Mouse (Mus musculus) olfactory bulb, adult 2 months (tissue): ENCODE data around the gene Hivep3. TPM values are rescaled to one million over a fixed set of nuclear protein-coding genes. Genes with fewer than 3 reads are reported as not detected.

Source experiments
- H3K27ac ChIP-seq: fragments of 200-500 bp; 2 replicates; pipeline ENCODE4 v1.5.1; 2012; ENCODE audit warnings: low read depth, low read length; ENCODE audit not compliant: insufficient read depth
- H3K4me1 ChIP-seq: fragments of 200-500 bp; 2 replicates; pipeline ENCODE4 v1.6.1; 2012; ENCODE audit warnings: low read length; ENCODE audit not compliant: control insufficient read depth, insufficient read depth
- H3K4me3 ChIP-seq: fragments of 200-500 bp; 2 replicates; pipeline ENCODE4 v1.5.1; 2012; ENCODE audit warnings: mild to moderate bottlenecking, low read depth, low read length, moderate library complexity; ENCODE audit not compliant: insufficient read depth
- CTCF ChIP-seq: fragments of 200-500 bp; IDR thresholded peaks from 2 replicates; pipeline ENCODE4 v1.5.1; 2012; ENCODE audit warnings: low read depth, mild to moderate bottlenecking, low read length, moderate library complexity; ENCODE audit not compliant: insufficient read depth
- POLR2A ChIP-seq: fragments of 200-500 bp; IDR thresholded peaks from 2 replicates; pipeline ENCODE4 v1.6.1; 2012; ENCODE audit warnings: mild to moderate bottlenecking, low read depth, low read length, moderate library complexity; ENCODE audit not compliant: insufficient read depth
- WGBS: fragments of 180-500 bp; shearing (Covaris S2); methylation state at CpG from one replicate; pipeline ENCODE4 v1.1.7; 2018; 5-methylcytosine and 5-hydroxymethylcytosine counted together
- polyA plus RNA-seq: library from polyadenylated mRNA; stranded (reverse); fragments of >200 nt; gene quantifications from 2 replicates; pipeline ENCODE4 v1.2.4, GENCODE M21; 2012; ENCODE audit warnings: low replicate concordance; ENCODE audit not compliant: missing spikeins, insufficient read depth, insufficient read length

The Hivep3 gene
- polyA plus RNA-seq, 1 experiment: 55.7 TPM

GRCm38 (mm10) chr4:119934901-119935300 lies 201.3 kb downstream of the Hivep3 start:
- Histone ChIP-seq H3K27ac (no peak overlapping the region), H3K4me1 (peaks cover 52% of the 10 kb centered on the region), H3K4me3 (no peak overlapping the region)
- TF ChIP-seq CTCF (no peak), POLR2A (no peak)
- 86% methylated on average over 4 of the region's 4 CpGs for WGBS

GRCm38 (mm10) chr4:119937876-119938275 lies 204.3 kb downstream of the Hivep3 start:
- Histone ChIP-seq H3K27ac (peak overlapping the region; percentile 30; the same call in 1 of the 2 replicates), H3K4me3 (no peak overlapping the region), H3K4me1 (peaks cover 40% of the 10 kb centered on the region)
- no peak for TF ChIP-seq CTCF
- TF ChIP-seq POLR2A: no peak
- 46% methylated on average over 7 of the region's 7 CpGs for WGBS

GRCm38 (mm10) chr4:119938518-119938917 lies 204.9 kb downstream of the Hivep3 start:
- WGBS: 68% methylated on average over 4 of the region's 4 CpGs
- TF ChIP-seq CTCF: no peak
- TF ChIP-seq POLR2A: no peak
- Histone ChIP-seq H3K4me3 (no peak overlapping the region), H3K4me1 (peaks cover 35% of the 10 kb centered on the region), H3K27ac (0 out of 2 replicates have a peak overlapping the region, but pooled peaks have one; percentile 1)

GRCm38 (mm10) chr4:119939786-119940185 lies 206.2 kb downstream of the Hivep3 start:
- no peak overlapping the region for H3K4me3 ChIP-seq
- WGBS: 87% methylated on average over 6 of the region's 6 CpGs
- peaks cover 33% of the 10 kb centered on the region for H3K4me1 ChIP-seq
- TF ChIP-seq POLR2A (no peak), CTCF (no peak)
- no peak overlapping the region for H3K27ac ChIP-seq

GRCm38 (mm10) chr4:119946224-119946887 lies 212.8 kb downstream of the Hivep3 start:
- H3K27ac ChIP-seq: no peak overlapping the region
- TF ChIP-seq CTCF: no peak
- TF ChIP-seq POLR2A: no peak
- peaks cover 36% of the 10 kb centered on the region for H3K4me1 ChIP-seq
- WGBS: 53% methylated on average over 3 of the region's 3 CpGs
- H3K4me3 ChIP-seq: no peak overlapping the region

- H3K27ac ChIP-seq: peak overlapping the region; percentile 92
- TF ChIP-seq CTCF (no peak), POLR2A (no peak)
- H3K4me3 ChIP-seq: no peak overlapping the region
- WGBS: 25% methylated on average over 12 of the region's 12 CpGs
- H3K4me1 ChIP-seq: peaks cover 40% of the 10 kb centered on the region
These were observed 213.9 kb downstream of the Hivep3 start for GRCm38 (mm10) chr4:119947232-119948162.

- Histone ChIP-seq H3K4me1 (peaks cover 46% of the 10 kb centered on the region), H3K4me3 (no peak overlapping the region), H3K27ac (peak overlapping the region; percentile 92)
- WGBS: 65% methylated on average over 6 of the region's 6 CpGs
- TF ChIP-seq POLR2A: no peak
- no peak for TF ChIP-seq CTCF
These were observed 214.8 kb downstream of the Hivep3 start for GRCm38 (mm10) chr4:119948406-119948805.

- 22% methylated on average over 12 of the region's 12 CpGs for WGBS
- no peak for TF ChIP-seq POLR2A
- TF ChIP-seq CTCF: no peak
- peaks cover 49% of the 10 kb centered on the region for H3K4me1 ChIP-seq
- H3K4me3 ChIP-seq: no peak overlapping the region
- peak overlapping the region; percentile 92 for H3K27ac ChIP-seq
These were observed 215.5 kb downstream of the Hivep3 start for GRCm38 (mm10) chr4:119948922-119949614.

- H3K4me3 ChIP-seq: no peak overlapping the region
- peaks cover 49% of the 10 kb centered on the region for H3K4me1 ChIP-seq
- 89% methylated on average over 5 of the region's 5 CpGs for WGBS
- peak overlapping the region; percentile 92; the same call in 1 of the 2 replicates for H3K27ac ChIP-seq
- TF ChIP-seq CTCF (no peak), POLR2A (no peak)
These were observed 216.6 kb downstream of the Hivep3 start for GRCm38 (mm10) chr4:119950181-119950580.
